Mouse (Mus musculus): ENCODE measurements at regions not wholly inside any gene's neighbourhood (a gene's known extent, or its start where the extent isn't known, plus 50 kb on each side); places are given as distances from the start of the nearest gene placed in this dataset.

GRCm38 (mm10) chr16:64145687-64146535, 281.9 kb upstream of the Epha3 start:
- H3K4me2 ChIP-seq (ENCODE audit: low read length): no peak overlapping the region
- WGBS: 70% methylated on average over 14 of the region's 14 CpGs
- no peak for ATAC-seq (ENCODE audit: insufficient number of reproducible peaks, insufficient read depth, low FRiP score, low read depth)

More at GRCm38 (mm10) chr16:64145687-64146535, 281.9 kb upstream of the Epha3 start:
- no peaks in the 10 kb centered on the region for H3K36me3 ChIP-seq (ENCODE audit: control insufficient read depth, insufficient read depth, low read length)
- no peaks in the 10 kb centered on the region for H3K27me3 ChIP-seq (ENCODE audit: control insufficient read depth, insufficient read depth, low read length)
- no peak overlapping the region for H3K9ac ChIP-seq (ENCODE audit: low read length)
- H3K4me3 ChIP-seq (ENCODE audit: control insufficient read depth in 1 of 2, insufficient read depth in 1 of 2, low read depth in 1 of 2, low read length in 2 of 2): no peak overlapping the region
- no peaks in the 10 kb centered on the region for H3K4me1 ChIP-seq (ENCODE audit: control insufficient read depth in 2 of 2, insufficient read depth in 2 of 2, low read length in 2 of 2)
- H3K27ac ChIP-seq (replicated peaks in 1 of 2; ENCODE audit: control insufficient read depth in 1 of 2, insufficient read depth in 1 of 2, low read depth in 2 of 2, low read length in 2 of 2): no peak overlapping the region
- no peaks in the 10 kb centered on the region for H3K9me3 ChIP-seq (ENCODE audit: control insufficient read depth, low read length)

Measured in heart, embryonic 14.5 days (tissue).